23 mouse cellular contexts compared by ENCODE assay signal in the genomic region with DNA sequence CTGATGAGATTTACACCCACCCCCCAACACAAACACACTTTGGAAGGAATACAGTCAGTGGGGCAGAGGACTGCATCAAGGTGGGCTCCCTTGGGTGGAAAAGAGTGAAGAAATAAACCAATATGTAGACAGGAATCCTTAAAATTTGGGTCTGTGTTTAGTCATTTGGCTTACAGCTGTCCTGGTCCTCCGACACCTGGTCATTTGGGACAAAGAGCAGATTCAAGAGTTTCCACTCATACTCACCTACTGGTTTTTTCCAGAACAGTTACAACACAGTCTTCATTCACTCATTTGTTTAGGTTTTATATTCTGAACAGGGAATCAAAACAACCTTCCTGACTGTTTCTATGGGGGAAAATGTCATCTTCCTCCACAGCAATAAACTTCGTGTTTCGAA. TPM values are rescaled to one million over a fixed set of nuclear protein-coding genes. Genes with fewer than 3 reads are reported as not detected.
A peak's percentile ranks its signal among the peaks of the same experiment; 100 is the strongest.
DNase-seq lines count a peak whose midpoint lies in the region; TF ChIP-seq lines count a peak whose summit lies in the region.
"Had no signal": no experiment of that assay in that cellular context is flagged by ENCODE, and none has a peak within 500 bp of the region (broad histone marks: within the 10 kb centered on the region; RNA-seq: fewer than 3 reads in every experiment).

No protein-coding gene starts in this region.

- TF ChIP-seq CTCF in CH12.LX (conservative IDR thresholded peaks at IDR 0.05 in 1 of 2, IDR thresholded peaks at IDR 0.05 in 1 of 2; ENCODE audit: low read depth in 2 of 2, low read length in 2 of 2) (no peak), ES-Bruce4 (IDR thresholded peaks at IDR 0.05; ENCODE audit: low read depth, low read length) (no peak)

- DNase-seq in CH12.LX (ENCODE audit: extremely low read depth) = no peak
- no peak for DNase-seq in kidney, adult 9 months
- no peak for DNase-seq in spleen, postnatal 4 days (ENCODE audit: low spot score in 2 of 2)
- DNase-seq: adrenal gland, adult 8-10 months; adrenal gland, postnatal 14 days; B cell, adult 2 months; cerebellum, adult 11 months; cerebellum, adult 18-20 months; cerebellum, adult 8-10 months; cerebellum, adult 9-11 months; cerebellum, postnatal 14 days; cerebellum, postnatal 36 days; embryo, embryonic 11 days; forebrain, postnatal 0 days had no signal

- H3K4me1 ChIP-seq in CH12.LX (ENCODE audit: control insufficient read depth in 1 of 2, insufficient read depth in 2 of 2) = peaks cover 27 to 90% of the 10 kb centered on the region in 2 experiments
- H3K4me1 ChIP-seq in ES-Bruce4 (ENCODE audit: control insufficient read depth, insufficient read depth, low read length) = peaks cover 3% of the 10 kb centered on the region
- H3K4me1 ChIP-seq: forebrain, embryonic 13.5 days; forebrain, embryonic 15.5 days had no signal

- 89% methylated on average over 3 of the region's 3 CpGs for WGBS in macrophage (ENCODE audit: missing documents)

- in situ Hi-C loops in CH12.LX (cut with MboI; ENCODE audit: low pct_ligation_motif_present, low pct_unique_long_range_greater_than_20kb, low sequenced_read_pairs) = loop anchor here (25.0 kb wide), 1 partner anchor 777 kb away; a partner anchor contains a TSS

- no peaks in the 10 kb centered on the region for H3K9me3 ChIP-seq in CH12.LX (replicated peaks; ENCODE audit: low read length)
- peaks cover 4% of the 10 kb centered on the region; the same call in 1 of the 2 replicates for H3K9me3 ChIP-seq in ES-Bruce4 (replicated peaks; ENCODE audit: control insufficient read depth, insufficient read depth, low read length, poor library complexity, severe bottlenecking)
- H3K9me3 ChIP-seq: embryonic facial prominence, embryonic 13.5 days; embryonic facial prominence, embryonic 15.5 days; forebrain, embryonic 13.5 days; forebrain, embryonic 15.5 days; G1E had no signal

- H3K79me2 ChIP-seq in CH12.LX (replicated peaks; ENCODE audit: control insufficient read depth, extremely low read depth, insufficient read depth, poor library complexity, severe bottlenecking) (peaks cover 38% of the 10 kb centered on the region), macrophage (ENCODE audit: inconsistent target) (peaks cover 81% of the 10 kb centered on the region)

- no peak for TF ChIP-seq RAD21 in CH12.LX (IDR thresholded peaks at IDR 0.05; ENCODE audit: low read depth, low read length)

- H3K27ac ChIP-seq in CH12.LX (ENCODE audit: insufficient read depth, low read depth) (peak overlapping the region; percentile 55), ES-Bruce4 (ENCODE audit: insufficient read depth, low read length) (peak overlapping the region; percentile 97), macrophage (peak overlapping the region; percentile 17; the same call in 1 of the 2 replicates)
- H3K27ac ChIP-seq: embryonic facial prominence, embryonic 13.5 days; embryonic facial prominence, embryonic 15.5 days; forebrain, embryonic 13.5 days; forebrain, embryonic 15.5 days had no signal

- no peaks in the 10 kb centered on the region for H3K27me3 ChIP-seq in CH12.LX (replicated peaks)
- H3K27me3 ChIP-seq in ES-Bruce4 (ENCODE audit: control insufficient read depth, insufficient read depth, low read length, poor library complexity, severe bottlenecking) = no peaks in the 10 kb centered on the region
- H3K27me3 ChIP-seq: embryonic facial prominence, embryonic 13.5 days; embryonic facial prominence, embryonic 15.5 days; forebrain, embryonic 13.5 days; forebrain, embryonic 15.5 days; Patski had no signal

- dilution Hi-C loops in CH12.LX (cut with MboI; ENCODE audit: extremely low pct_ligation_motif_present, extremely low pct_unique_long_range_greater_than_20kb, low sequenced_read_pairs) = no loop called here

- TF ChIP-seq POLR2A in CH12.LX (IDR thresholded peaks at IDR 0.05; ENCODE audit: low read depth, low read length) (no peak), ES-Bruce4 (IDR thresholded peaks at IDR 0.05; ENCODE audit: insufficient read depth, low read length) (no peak)

- H3K4me2 ChIP-seq in CH12.LX (ENCODE audit: insufficient read depth, low read depth, poor library complexity, severe bottlenecking) = peak overlapping the region; percentile 94
- H3K4me2 ChIP-seq: embryonic facial prominence, embryonic 13.5 days; embryonic facial prominence, embryonic 15.5 days; forebrain, embryonic 13.5 days; forebrain, embryonic 15.5 days had no signal

- H3K9ac ChIP-seq in CH12.LX (ENCODE audit: insufficient read depth, low read depth) (peak overlapping the region; percentile 78), ES-Bruce4 (ENCODE audit: low read depth, poor library complexity, severe bottlenecking) (no peak overlapping the region)
- H3K9ac ChIP-seq: embryonic facial prominence, embryonic 13.5 days; embryonic facial prominence, embryonic 15.5 days; forebrain, embryonic 13.5 days; forebrain, embryonic 15.5 days; forebrain, postnatal 0 days had no signal

- no peak overlapping the region for H3K4me3 ChIP-seq in CH12.LX (replicated peaks in 1 of 3; ENCODE audit: low read depth in 2 of 3, low read length in 2 of 3, poor library complexity in 1 of 3)
- H3K4me3 ChIP-seq in ES-Bruce4 (ENCODE audit: low read depth, low read length) = no peak overlapping the region
- H3K4me3 ChIP-seq in macrophage (ENCODE audit: inconsistent target) = no peak overlapping the region
- H3K4me3 ChIP-seq: embryonic facial prominence, embryonic 13.5 days; embryonic facial prominence, embryonic 15.5 days; erythroblast, embryonic 14.5 days; forebrain, embryonic 13.5 days; forebrain, embryonic 15.5 days had no signal

- peak; percentile 54 for TF ChIP-seq EP300 in CH12.LX (IDR thresholded peaks at IDR 0.05; ENCODE audit: low read length)
- no peak for TF ChIP-seq EP300 in ES-Bruce4 (IDR thresholded peaks at IDR 0.05; ENCODE audit: insufficient read depth, low read depth, low read length)

- H3K36me3 ChIP-seq in CH12.LX (replicated peaks in 1 of 2; ENCODE audit: control insufficient read depth in 1 of 2, insufficient read depth in 1 of 2, low read length in 1 of 2) (peaks cover 8 to 50% of the 10 kb centered on the region in 2 experiments), ES-Bruce4 (ENCODE audit: control insufficient read depth, insufficient read depth, low read length, poor library complexity, severe bottlenecking) (peaks cover 8% of the 10 kb centered on the region), macrophage (ENCODE audit: inconsistent target) (no peaks in the 10 kb centered on the region)
- H3K36me3 ChIP-seq: embryonic facial prominence, embryonic 13.5 days; embryonic facial prominence, embryonic 15.5 days; forebrain, embryonic 15.5 days had no signal

TF ChIP-seq in CH12.LX, 34 proteins besides CTCF, POLR2A, EP300 and RAD21:
- peak; percentile 56; the same call in 1 of the 2 replicates for TF ChIP-seq TCF12 (IDR thresholded peaks at IDR 0.05; ENCODE audit: low read depth, low read length)
- TF ChIP-seq PAX5 (IDR thresholded peaks at IDR 0.05; ENCODE audit: low read length) = no peak
- TF ChIP-seq JUN (IDR thresholded peaks at IDR 0.05; ENCODE audit: insufficient read depth, low read depth, low read length) = no peak
- no peak for TF ChIP-seq MYC (IDR thresholded peaks at IDR 0.05; ENCODE audit: low read depth, low read length)
- 0 out of 2 replicates have a peak, but pooled peaks have one; percentile 28 for TF ChIP-seq ETS1 (conservative IDR thresholded peaks at IDR 0.05; ENCODE audit: low read depth, low read length)
- peak; percentile 51; the same call in 1 of the 2 replicates for TF ChIP-seq IRF4 (IDR thresholded peaks at IDR 0.05; ENCODE audit: low read depth, low read length)
- no peak for TF ChIP-seq ZNF384 (IDR thresholded peaks at IDR 0.05; ENCODE audit: low read depth, low read length)
- no peak for TF ChIP-seq JUND (conservative IDR thresholded peaks at IDR 0.05; ENCODE audit: low read depth, low read length)
- no peak for TF ChIP-seq MAX (IDR thresholded peaks at IDR 0.05; ENCODE audit: low read length)
- 0 out of 2 replicates have a peak, but pooled peaks have one; percentile 27 for TF ChIP-seq SIN3A (IDR thresholded peaks at IDR 0.05; ENCODE audit: low read length)

RNA-seq across cellular contexts. Expression of a gene that starts 9.6 kb away (rescaled TPM):
- total RNA-seq in CH12.LX (2012; rRNA removed) (247 and 417 TPM in 2 replicates), CH12.LX (2014; rRNA removed) (204 and 211 TPM in 2 replicates)
- polyA plus RNA-seq in CH12.LX (2012; ENCODE audit: insufficient read length, low read depth) (239 and 265 TPM in 2 replicates), ES-Bruce4 (2011; ENCODE audit: insufficient read depth, insufficient read length, low read depth, missing spikeins) (101 and 108 TPM in 2 replicates), macrophage (2018) (27.2 to 54.0 TPM (median 36.3 TPM) in 3 replicates)
- total RNA-seq in macrophage (2018; cell fraction: chromatin; rRNA removed) = 100 to 1,000 TPM in 23 of 26 experiments, 10 to 100 TPM in 3; 81.2 to 742 (median 166) TPM
- total RNA-seq in macrophage (2018; cell fraction: cytosol; rRNA removed) = 10 to 100 TPM; 24.4 to 73.3 (median 37.5) TPM
- 100 to 1,000 TPM in 11 of 26 experiments, 10 to 100 TPM in 15; 50.6 to 688 (median 88.0) TPM for total RNA-seq in macrophage (2018; cell fraction: nucleus; rRNA removed)

Comparison
In these comparisons a context has a peak if more than half of its experiments do, and no peak if none do; other contexts are left out.
1. H3K27ac ChIP-seq: peak in every context shown above with its lines; median percentile 97 in ES-Bruce4; 55 in CH12.LX; 17 in macrophage.